Mouse (Mus musculus) embryonic facial prominence, embryonic 12.5 days (tissue): Measurements from ENCODE around the gene Gm47841. TPM values are rescaled to one million over a fixed set of nuclear protein-coding genes. Genes with fewer than 3 reads are reported as not detected.
A peak's percentile ranks its signal among the peaks of the same experiment; 100 is the strongest.

Source experiments
- ATAC-seq: fragments of 200-750 bp; cut with Nextera tagmentation; 2 replicates; pipeline ENCODE4 v1.8.0; 2017; ENCODE audit not compliant: insufficient number of reproducible peaks, insufficient read depth, low FRiP score, low TSS enrichment
- H3K27ac ChIP-seq: fragments of 300-500 bp; sonication (generic); 2 replicates; pipeline ENCODE4 v1.5.1; 2016; ENCODE audit warnings: mild to moderate bottlenecking
- H3K27me3 ChIP-seq: fragments of 300-500 bp; sonication (generic); 2 replicates; pipeline ENCODE4 v1.6.1; 2016; ENCODE audit warnings: mild to moderate bottlenecking, moderate library complexity
- H3K36me3 ChIP-seq: fragments of 300-500 bp; sonication (generic); 2 replicates; pipeline ENCODE4 v1.6.1; 2016; ENCODE audit warnings: mild to moderate bottlenecking
- H3K4me1 ChIP-seq: fragments of 300-500 bp; sonication (generic); 2 replicates; pipeline ENCODE4 v1.6.1; 2016
- H3K4me2 ChIP-seq: fragments of 300-500 bp; sonication (generic); replicated peaks from 2 replicates; pipeline ENCODE4 v1.6.1; 2016; ENCODE audit warnings: mild to moderate bottlenecking, moderate library complexity
- H3K4me3 ChIP-seq: fragments of 300-500 bp; sonication (generic); 2 replicates; pipeline ENCODE4 v1.5.1; 2016; ENCODE audit warnings: mild to moderate bottlenecking
- H3K9ac ChIP-seq: fragments of 300-500 bp; sonication (generic); 2 replicates; pipeline ENCODE4 v1.6.1; 2016; ENCODE audit warnings: mild to moderate bottlenecking, moderate library complexity
- H3K9me3 ChIP-seq: fragments of 300-500 bp; sonication (generic); 2 replicates; pipeline ENCODE4 v1.6.1; 2016; ENCODE audit warnings: mild to moderate bottlenecking, moderate library complexity
- WGBS: fragments of 180-500 bp; shearing (Covaris S2); methylation state at CpG from one replicate; pipeline ENCODE4 v1.1.7; 2016; 5-methylcytosine and 5-hydroxymethylcytosine counted together
- polyA plus RNA-seq: library from polyadenylated mRNA; unstranded; fragments of >200 nt; fragmentation: Nextera tagmentation; extraction: Ambion mirVana; gene quantifications from 2 replicates; pipeline ENCODE4 v1.2.1, GENCODE M21; 2016

The Gm47841 gene
- polyA plus RNA-seq, 1 experiment from 2014 or later: not detected

DNA sequence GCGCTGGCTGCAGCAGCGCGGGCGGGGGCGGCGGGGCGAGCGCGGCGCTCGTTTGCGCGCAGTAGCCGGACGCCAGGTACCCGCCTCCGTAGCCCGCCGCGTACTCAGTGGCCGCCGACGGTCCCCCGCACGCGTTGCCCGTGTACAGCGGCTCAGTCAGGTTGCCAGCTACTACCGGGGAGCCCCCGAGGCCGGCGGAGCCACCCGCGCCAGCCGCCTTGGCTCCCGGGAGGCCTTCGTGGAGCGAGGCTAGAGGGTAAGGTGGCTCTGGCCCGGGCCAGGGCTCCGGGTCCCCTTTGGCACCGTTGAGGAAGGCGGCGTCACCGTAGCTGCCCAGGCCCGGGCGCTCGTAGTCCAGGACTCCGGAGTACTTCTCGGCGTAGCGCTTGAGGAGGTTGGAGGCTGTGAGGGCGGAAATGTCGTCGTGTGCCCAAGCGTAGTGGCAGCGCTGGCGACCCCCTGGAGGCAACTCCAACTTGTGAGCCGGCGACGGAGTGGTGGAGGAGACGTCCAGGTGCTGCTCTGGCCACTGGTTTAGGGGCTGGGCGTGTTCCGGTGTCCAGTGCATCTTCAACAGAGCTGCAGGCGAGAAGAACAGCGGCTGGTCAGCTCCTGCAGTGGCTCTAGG is 6.7 kb upstream of the Gm47841 start:
- H3K4me2 ChIP-seq: peak overlapping the region; percentile 63
- H3K36me3 ChIP-seq: peaks cover 10% of the 10 kb centered on the region; the same call in 1 of the 2 replicates
- H3K9ac ChIP-seq: peak overlapping the region; percentile 44
- peaks cover 45% of the 10 kb centered on the region for H3K27me3 ChIP-seq
- no peak overlapping the region for H3K27ac ChIP-seq
- no peak for ATAC-seq
- H3K4me1 ChIP-seq: peaks cover 10% of the 10 kb centered on the region; the same call in 1 of the 2 replicates
- H3K4me3 ChIP-seq: peak overlapping the region; percentile 33
- no peaks in the 10 kb centered on the region for H3K9me3 ChIP-seq
- WGBS: 11% methylated on average over 65 of the region's 65 CpGs

DNA sequence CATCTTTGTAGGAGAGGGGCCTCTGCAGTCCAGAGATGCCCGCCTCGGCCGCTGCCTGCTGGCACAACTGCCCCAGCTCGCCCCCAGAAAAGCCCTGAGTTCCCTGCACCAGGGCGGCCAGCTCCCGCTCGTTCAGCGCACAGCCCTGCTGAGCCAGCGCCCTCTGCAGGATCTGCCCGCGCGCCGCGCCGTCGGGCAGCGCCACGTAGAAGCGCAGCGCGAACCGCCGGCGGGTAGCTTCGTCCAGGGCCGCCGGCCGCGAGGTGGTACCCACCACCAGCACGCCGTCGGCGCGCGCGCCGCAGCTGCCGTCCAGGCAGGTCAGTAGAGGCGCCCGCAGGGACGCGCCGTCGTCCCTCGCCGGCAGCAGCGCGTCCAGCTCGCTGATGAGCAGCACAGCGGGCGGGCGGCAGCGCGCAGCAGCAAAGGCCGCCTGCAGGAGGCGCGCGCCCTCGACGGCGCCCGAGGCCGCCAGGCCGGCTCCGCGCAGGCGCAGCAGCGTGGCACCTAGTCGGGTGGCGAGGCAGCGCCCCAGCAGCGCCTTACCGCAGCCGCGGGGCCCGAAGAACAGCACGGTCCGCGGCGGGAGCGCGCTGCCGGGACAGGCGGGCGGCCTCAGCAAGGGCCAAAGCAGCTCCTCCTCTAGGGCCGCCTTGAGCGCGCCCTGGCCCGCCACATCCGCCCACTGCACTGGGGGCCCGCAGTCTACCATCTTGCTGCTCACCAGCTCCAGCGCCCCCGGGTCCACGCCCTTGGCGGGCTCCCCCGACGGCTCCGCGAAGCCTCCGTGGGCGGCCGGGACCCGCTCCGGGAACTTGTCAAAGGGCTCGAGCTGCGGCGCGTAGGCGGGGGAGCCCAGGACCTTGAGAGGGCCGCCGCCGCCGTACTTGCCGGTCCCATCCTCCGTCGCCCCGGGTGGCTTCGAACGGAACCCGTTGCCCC is 5.6 kb upstream of the Gm47841 start:
- H3K4me1 ChIP-seq: peaks cover 10% of the 10 kb centered on the region; the same call in 1 of the 2 replicates

DNA sequence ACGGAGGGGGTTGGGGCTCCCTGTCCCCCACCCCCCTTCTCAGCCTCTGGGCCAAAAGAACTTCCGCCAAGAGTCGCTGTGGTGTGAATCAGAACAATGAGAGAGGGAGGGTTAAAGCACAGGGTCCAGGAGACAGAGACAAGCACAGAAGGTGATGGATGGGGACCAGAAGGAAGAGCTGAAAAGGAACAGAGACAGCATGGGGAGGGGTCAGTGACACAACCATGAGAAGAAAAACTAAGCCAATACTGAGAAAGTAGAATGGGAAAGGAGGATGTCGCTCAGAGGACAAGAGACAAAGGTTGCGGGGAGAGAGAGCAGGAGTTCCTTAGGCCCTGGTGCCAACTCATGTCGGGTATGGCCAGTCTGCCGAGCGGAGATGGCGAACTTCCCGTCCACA is 4.7 kb upstream of the Gm47841 start:
- WGBS: 67% methylated on average over 10 of the region's 10 CpGs
- H3K9me3 ChIP-seq: no peaks in the 10 kb centered on the region
- no peak overlapping the region for H3K4me2 ChIP-seq
- no peak overlapping the region for H3K27ac ChIP-seq
- peaks cover 58% of the 10 kb centered on the region for H3K27me3 ChIP-seq
- H3K4me3 ChIP-seq: no peak overlapping the region
- peaks cover 10% of the 10 kb centered on the region; the same call in 1 of the 2 replicates for H3K36me3 ChIP-seq
- no peak for ATAC-seq
- H3K4me1 ChIP-seq: peaks cover 14% of the 10 kb centered on the region; the same call in 1 of the 2 replicates
- no peak overlapping the region for H3K9ac ChIP-seq

More for the DNA sequence above, 5.6 kb upstream of the Gm47841 start:
- Histone ChIP-seq H3K36me3 (peaks cover 10% of the 10 kb centered on the region; the same call in 1 of the 2 replicates), H3K4me3 (peak overlapping the region; percentile 33), H3K9me3 (no peaks in the 10 kb centered on the region), H3K4me2 (peak overlapping the region; percentile 63), H3K27ac (no peak overlapping the region), H3K9ac (peak overlapping the region; percentile 44), H3K27me3 (peaks cover 51% of the 10 kb centered on the region)
- no peak for ATAC-seq
- WGBS: 23% methylated on average over 113 of the region's 120 CpGs

DNA sequence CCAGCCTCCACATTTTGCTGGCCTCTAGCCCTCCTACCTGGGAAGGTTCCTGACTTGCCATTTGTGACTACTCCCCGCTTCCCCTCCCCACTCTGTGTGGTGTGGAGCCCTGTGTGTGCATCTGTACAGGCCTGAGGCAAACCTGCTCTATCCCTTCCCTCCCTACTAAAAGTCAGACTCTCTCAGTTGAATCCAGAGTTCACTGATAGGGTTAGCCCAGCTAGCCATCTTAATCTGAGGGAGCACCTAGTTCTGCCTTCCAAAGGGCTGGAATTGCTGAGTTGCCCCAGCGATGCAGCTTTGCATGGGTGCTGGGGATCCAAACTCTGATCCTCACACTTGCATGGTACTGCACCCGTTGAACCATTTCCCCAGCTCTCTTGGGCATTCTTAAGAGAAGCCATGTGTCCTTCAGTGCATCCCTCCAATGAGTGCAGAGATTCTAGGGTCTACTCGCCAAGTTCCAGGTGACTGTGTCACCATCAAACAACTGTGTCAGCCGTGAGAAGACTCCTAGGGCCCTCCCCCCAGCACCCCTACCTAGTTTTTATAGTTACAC is 1.2 kb upstream of the Gm47841 start:
- 44% methylated on average over 5 of the region's 5 CpGs for WGBS
- Histone ChIP-seq H3K4me2 (no peak overlapping the region), H3K4me1 (peaks cover 25% of the 10 kb centered on the region; the same call in 1 of the 2 replicates), H3K27ac (no peak overlapping the region), H3K9me3 (no peaks in the 10 kb centered on the region), H3K36me3 (peaks cover 10% of the 10 kb centered on the region; the same call in 1 of the 2 replicates), H3K4me3 (no peak overlapping the region), H3K9ac (no peak overlapping the region), H3K27me3 (peaks cover 60% of the 10 kb centered on the region)
- ATAC-seq: no peak

DNA sequence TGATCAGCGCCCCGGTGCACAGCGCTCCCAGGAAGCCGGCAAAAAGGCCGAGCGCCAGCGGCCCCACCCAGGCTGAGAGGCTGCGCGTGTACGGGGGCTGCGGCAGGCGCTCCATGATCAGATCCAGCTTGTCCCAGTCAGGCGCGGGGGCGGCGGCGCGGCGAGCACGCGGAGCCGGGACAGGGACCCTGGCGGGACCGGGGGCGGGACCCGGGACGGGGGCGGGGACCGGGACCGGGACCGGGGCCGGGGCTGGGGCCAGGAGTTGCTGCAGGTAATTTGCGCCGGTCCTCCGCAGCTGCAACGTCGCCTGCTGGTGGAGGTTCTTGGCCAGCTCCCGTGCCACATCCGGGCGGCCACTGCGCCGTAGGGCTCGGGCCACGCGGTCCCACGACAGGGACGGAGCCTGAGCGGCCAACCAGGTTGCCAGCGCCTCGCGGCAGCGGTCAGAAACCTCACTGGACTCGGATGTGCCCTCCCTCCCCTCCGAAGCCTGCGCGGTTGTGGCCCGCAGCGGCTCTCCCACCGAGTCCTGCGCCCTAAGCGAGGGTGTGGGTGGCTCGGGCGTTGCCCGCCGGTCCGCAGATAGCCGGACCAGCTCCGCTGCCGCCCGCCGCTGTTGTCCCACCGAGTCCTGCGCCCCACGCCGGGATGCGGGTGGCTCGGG is 537 bp downstream of the Gm47841 start:
- Histone ChIP-seq H3K4me2 (peak overlapping the region; percentile 97), H3K36me3 (no peaks in the 10 kb centered on the region), H3K4me3 (peak overlapping the region; percentile 53), H3K9ac (peak overlapping the region; percentile 56), H3K4me1 (peaks cover 20% of the 10 kb centered on the region; the same call in 1 of the 2 replicates), H3K27me3 (peaks cover 55% of the 10 kb centered on the region), H3K9me3 (no peaks in the 10 kb centered on the region), H3K27ac (no peak overlapping the region)
- under 1% methylated on average over 66 of the region's 77 CpGs for WGBS
- no peak for ATAC-seq

DNA sequence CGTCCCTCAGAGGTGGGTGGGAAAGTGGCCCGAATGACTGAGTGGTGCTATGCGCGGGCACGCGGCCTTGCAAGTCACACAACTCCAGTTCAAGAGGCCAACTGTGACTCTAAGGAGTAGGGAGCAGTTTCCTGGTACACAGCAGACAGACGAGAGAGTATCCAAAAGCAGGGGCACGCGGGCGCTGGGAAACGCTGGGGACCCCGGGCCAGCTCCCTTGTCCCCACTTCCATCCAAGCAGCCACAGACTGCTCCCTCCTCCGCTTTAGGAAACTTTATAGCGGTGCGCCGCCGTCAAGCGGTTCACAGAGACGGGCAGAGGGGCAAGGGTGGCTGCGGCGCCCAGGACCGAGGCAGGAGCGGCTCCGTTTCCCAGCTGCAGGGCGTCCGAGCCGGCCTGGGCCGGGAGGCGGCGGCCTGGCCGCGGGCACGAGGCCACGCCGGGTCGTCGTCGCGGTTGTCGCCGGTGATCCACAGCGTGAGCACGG is 1.1 kb downstream of the Gm47841 start:
- H3K9ac ChIP-seq: peak overlapping the region; percentile 56
- H3K4me1 ChIP-seq: peaks cover 20% of the 10 kb centered on the region; the same call in 1 of the 2 replicates
- no peaks in the 10 kb centered on the region for H3K9me3 ChIP-seq
- no peak overlapping the region for H3K27ac ChIP-seq
- no peak for ATAC-seq
- peak overlapping the region; percentile 53 for H3K4me3 ChIP-seq
- peaks cover 59% of the 10 kb centered on the region for H3K27me3 ChIP-seq
- no peaks in the 10 kb centered on the region for H3K36me3 ChIP-seq
- WGBS: under 1% methylated on average over 43 of the region's 43 CpGs
- H3K4me2 ChIP-seq: peak overlapping the region; percentile 97

DNA sequence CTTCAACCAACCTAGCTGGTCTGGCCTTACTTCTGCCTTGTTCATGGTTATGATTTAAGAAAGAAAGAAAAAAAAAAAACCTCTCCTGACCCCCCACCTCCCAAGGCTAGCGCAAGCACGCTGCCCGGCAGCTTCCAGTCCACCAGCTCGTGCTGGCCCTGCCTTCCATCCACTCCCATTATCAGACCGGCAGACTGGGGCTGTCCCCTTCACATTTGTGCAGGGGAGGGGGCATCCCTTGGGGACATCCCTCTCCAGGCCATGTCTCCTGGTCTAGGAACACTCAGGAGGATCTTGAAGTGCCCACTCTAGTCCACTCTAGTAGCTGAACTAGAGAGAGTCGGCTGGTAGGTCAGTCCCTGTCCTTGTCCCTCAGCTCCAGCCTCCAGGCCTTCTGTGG is 2.7 kb downstream of the Gm47841 start:
- H3K9me3 ChIP-seq: no peaks in the 10 kb centered on the region
- H3K9ac ChIP-seq: no peak overlapping the region
- H3K4me1 ChIP-seq: peaks cover 20% of the 10 kb centered on the region; the same call in 1 of the 2 replicates
- no peak overlapping the region for H3K4me2 ChIP-seq
- H3K36me3 ChIP-seq: 0 out of 2 replicates have a peak, but pooled peaks cover 5% of the 10 kb centered on the region
- peaks cover 70% of the 10 kb centered on the region for H3K27me3 ChIP-seq
- no peak overlapping the region for H3K27ac ChIP-seq
- no peak overlapping the region for H3K4me3 ChIP-seq
- no peak for ATAC-seq
- WGBS: 38% methylated on average over 6 of the region's 6 CpGs

DNA sequence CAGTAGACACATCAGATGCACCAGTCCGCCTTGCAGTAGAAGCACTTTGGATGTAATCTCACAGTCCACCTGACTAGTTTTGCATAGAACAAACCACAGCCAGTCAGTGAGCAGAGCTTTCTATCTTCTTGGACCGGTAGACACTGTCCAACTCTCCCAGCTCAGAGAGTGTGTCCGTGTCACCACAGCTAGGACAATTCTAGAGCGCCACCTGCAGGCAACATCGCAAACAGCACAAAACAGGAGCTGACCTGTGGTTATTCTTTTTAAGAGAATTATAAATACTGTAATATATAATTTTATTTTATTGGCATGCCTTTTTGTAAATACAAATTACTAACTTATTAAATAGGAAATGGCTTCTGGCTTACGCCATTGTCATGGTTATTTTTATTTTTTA is 4.6 kb downstream of the Gm47841 start:
- Histone ChIP-seq H3K9me3 (no peaks in the 10 kb centered on the region), H3K27me3 (peaks cover 72% of the 10 kb centered on the region), H3K4me2 (no peak overlapping the region), H3K36me3 (0 out of 2 replicates have a peak, but pooled peaks cover 8% of the 10 kb centered on the region), H3K4me1 (peaks cover 20% of the 10 kb centered on the region; the same call in 1 of the 2 replicates), H3K4me3 (no peak overlapping the region), H3K9ac (no peak overlapping the region), H3K27ac (no peak overlapping the region)
- ATAC-seq: no peak
- 26% methylated on average over 6 of the region's 6 CpGs for WGBS

DNA sequence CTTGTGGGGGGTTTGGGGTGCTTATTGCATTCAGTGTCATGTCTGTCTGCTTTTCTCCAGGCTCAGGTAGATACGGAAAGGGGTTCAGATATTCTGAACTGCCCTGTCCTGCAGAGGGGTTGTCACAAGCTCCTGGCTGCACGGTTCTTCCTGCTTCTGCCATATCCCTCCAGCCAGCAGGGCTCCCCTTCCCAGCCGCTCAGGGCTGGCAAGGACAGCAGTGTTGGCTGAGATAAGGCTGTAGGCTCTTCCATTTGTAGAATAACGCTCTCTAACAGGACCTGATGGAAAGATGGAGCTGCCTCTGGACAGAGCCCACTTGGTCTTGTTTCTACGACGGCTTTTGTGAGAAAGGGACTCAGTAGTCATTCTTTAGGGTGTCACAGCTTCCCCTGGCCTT is 5.2 kb downstream of the Gm47841 start:
- no peak overlapping the region for H3K4me2 ChIP-seq
- H3K9ac ChIP-seq: no peak overlapping the region
- WGBS: 65% methylated on average over 6 of the region's 6 CpGs
- H3K4me3 ChIP-seq: no peak overlapping the region
- 0 out of 2 replicates have a peak, but pooled peaks cover 8% of the 10 kb centered on the region for H3K36me3 ChIP-seq
- no peak overlapping the region for H3K27ac ChIP-seq
- peaks cover 17% of the 10 kb centered on the region; the same call in 1 of the 2 replicates for H3K4me1 ChIP-seq
- no peak for ATAC-seq
- H3K9me3 ChIP-seq: no peaks in the 10 kb centered on the region
- peaks cover 69% of the 10 kb centered on the region for H3K27me3 ChIP-seq

DNA sequence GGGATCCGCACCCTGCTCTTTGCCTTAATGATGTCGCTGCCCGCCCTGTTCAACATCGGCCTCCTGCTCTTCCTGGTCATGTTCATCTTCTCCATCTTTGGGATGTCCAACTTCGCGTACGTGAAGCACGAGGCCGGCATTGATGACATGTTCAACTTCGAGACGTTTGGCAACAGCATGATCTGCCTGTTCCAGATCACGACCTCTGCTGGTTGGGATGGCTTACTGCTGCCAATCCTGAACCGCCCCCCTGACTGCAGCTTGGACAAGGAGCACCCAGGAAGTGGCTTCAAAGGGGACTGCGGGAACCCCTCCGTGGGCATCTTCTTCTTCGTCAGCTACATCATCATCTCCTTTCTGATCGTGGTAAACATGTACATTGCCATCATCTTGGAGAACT is 7.5 kb downstream of the Gm47841 start:
- H3K27me3 ChIP-seq: peaks cover 46% of the 10 kb centered on the region
- H3K4me1 ChIP-seq: peaks cover 5% of the 10 kb centered on the region; the same call in 1 of the 2 replicates
- ATAC-seq: no peak
- no peak overlapping the region for H3K9ac ChIP-seq
- no peak overlapping the region for H3K4me3 ChIP-seq
- no peaks in the 10 kb centered on the region for H3K9me3 ChIP-seq
- WGBS: 49% methylated on average over 17 of the region's 17 CpGs
- no peak overlapping the region for H3K27ac ChIP-seq
- 0 out of 2 replicates have a peak, but pooled peaks cover 8% of the 10 kb centered on the region for H3K36me3 ChIP-seq
- no peak overlapping the region for H3K4me2 ChIP-seq

DNA sequence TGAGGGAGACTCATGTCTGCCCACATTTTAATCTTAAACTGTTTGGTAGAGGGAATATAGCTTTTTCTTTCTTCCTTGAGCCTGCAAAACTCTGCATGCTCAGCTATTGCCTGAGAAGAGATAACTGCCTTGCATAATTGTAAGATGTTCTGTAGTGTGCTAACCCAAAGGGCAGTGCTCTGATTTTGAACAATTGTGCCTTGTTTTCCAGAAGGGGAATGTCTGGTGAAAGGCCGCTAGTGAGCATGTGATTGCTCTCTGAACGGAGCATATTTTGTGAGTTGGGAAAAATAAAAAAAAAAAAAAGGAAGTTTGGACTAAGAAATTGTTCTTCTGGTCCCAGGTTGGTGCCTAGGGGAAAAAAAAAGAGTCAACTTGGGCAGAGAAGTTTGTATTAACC is 18.2 kb downstream of the Gm47841 start:
- ATAC-seq: no peak
- WGBS: 37% methylated on average over 2 of the region's 2 CpGs
- Histone ChIP-seq H3K36me3 (no peaks in the 10 kb centered on the region), H3K4me2 (no peak overlapping the region), H3K9ac (no peak overlapping the region), H3K4me3 (no peak overlapping the region), H3K9me3 (no peaks in the 10 kb centered on the region), H3K4me1 (peaks cover 9% of the 10 kb centered on the region; the same call in 1 of the 2 replicates), H3K27me3 (no peaks in the 10 kb centered on the region), H3K27ac (no peak overlapping the region)
